Mouse (Mus musculus): ENCODE measurements around the gene Olfr418. TPM values are rescaled to one million over a fixed set of nuclear protein-coding genes. Genes with fewer than 3 reads are reported as not detected.
"Not testable (repeated sequence)": the region's sequence is repeated elsewhere in the genome, so short reads cannot be mapped to it uniquely, and the experiment has no call there.

The Olfr418 gene
- not detected for total RNA-seq (2022)

DNA sequence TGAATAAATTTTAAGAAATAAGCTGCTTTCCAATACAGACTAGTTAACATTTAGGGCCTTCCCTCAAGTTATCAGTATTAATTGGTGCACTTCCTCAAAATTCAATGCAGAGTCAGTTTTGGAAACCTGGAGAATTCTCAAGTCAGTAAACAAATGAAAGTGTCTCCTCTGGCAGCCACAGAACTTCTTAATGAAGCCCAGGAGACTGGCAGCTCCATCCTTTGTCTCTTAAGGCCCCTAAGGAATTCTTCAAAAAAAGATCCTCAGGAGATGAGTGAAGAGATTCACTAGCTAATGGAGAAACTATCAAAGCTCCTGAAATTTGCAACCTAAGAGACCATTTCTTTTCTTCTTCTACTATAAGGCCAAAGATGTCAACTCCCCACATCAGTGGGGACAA lies at the start of gene Olfr418:
Gene Olfr418, plus strand, starts transcription at position 301 of the 400 bp plus-strand sequence.
- DNase-seq, result no peak

DNA sequence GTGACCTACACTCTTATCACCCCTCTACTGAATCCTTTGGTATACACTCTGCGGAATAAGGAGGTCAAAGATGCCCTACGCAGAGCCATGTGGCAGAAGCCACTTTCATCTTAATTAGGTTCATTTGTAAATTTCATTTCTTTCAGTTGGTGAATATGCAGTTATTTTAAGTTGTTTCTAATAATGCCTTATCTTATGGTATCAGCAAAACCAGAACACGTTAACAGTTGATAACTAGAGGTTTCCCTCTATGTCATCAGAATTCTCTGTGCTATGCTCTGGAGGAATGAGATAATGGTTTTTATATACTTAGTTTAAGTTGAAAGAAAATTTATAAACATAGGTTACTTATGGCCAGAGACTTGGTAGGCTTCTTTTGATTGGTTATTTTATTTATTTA lies 49.3 kb upstream of the Olfr418 start:
- DNase-seq, result no peak

GRCm38 (mm10) chr1:173227081-173227480 lies 38.7 kb upstream of the Olfr418 start, which contains the start of gene Fcer1a:
Gene Fcer1a, minus strand, starts transcription at chr1:173227214.
- DNase-seq, result no peak

- not testable (repeated sequence) for DNase-seq
These were observed 28.8 kb upstream of the Olfr418 start for GRCm38 (mm10) chr1:173237004-173237403.

DNA sequence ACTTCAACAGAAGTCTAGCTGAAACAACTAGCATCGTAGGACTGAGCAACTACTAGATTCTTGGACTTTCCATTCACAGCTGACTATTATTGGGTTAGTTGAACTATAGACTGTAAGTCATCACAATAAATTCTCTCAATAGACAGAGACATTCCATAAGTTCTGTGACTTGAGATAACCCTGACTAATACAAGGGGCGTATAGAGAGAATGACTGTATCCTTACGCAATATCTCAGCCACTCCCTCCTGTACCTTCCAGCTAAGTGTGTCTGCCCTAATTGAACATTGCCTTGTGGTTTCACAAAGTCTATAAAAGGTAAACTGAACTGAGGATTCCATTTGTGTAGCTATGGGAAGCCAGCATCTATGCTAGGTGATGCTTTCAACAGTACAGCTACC lies 15.9 kb upstream of the Olfr418 start:
- DNase-seq, result no peak

DNA sequence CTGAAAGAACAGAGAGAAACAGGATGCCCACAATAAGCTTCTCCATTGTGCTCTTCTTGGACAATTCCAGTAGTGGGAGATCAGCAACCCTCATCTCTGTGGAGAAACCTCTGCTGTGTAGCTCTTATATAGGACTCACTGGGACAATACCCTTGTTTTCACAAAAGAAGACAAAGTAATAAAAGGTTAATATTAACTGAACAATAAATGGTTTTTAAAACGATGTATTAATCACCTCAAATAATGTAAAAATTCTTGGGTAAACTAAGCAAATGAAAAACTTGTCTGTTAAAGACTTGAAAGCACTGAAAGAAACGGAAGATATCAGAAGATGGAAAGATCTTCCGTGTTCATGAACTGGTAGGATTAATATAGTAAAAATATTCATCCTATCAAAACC lies 11.9 kb downstream of the Olfr418 start, which contains the start of gene Mptx2:
Gene Mptx2, minus strand, starts transcription at position 101 of the 400 bp plus-strand sequence.
- no peak for DNase-seq

DNA sequence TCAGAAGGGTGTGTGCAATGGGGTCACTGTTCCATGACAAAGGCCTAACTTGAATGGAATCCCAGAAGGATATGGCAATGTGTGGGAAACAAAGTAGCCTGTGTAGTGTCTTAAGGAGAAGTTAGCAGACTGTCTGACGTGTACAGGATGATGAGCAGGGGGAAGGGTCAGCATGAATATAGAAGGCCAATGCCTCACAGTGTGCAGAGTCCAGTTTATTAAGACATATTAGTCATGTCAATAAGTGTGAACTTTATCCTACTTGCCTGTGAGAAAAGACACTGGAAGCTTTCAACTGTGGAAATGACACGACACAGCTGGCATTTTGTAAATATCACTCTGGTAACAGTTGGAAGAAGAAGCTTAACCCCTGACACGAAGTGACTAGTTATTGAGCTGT lies 37.0 kb downstream of the Olfr418 start:
- not testable (repeated sequence) for DNase-seq

- not testable (repeated sequence) for DNase-seq
These were observed 47.8 kb downstream of the Olfr418 start for GRCm38 (mm10) chr1:173313535-173314050.

DNA sequence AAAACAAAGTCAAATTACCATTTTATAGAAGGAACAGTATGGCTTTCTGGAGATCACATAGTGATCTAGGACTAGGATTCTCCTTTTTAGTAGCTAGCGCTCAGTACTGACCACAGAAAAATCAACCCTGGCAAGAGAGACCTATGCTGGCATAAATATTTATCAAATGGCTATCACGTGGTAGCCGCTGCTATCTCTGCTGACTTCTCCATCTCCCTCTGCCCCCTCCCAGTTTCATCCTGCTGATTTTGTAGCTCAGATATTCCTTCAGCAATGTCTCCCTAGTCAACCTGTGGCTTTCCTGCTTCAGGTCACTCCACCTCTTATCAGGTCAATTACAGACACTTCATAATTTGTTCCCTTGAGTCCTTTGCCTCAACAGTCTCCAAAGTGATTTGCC lies 49.9 kb downstream of the Olfr418 start:
- no peak for DNase-seq

GRCm38 (mm10) chr1:173317925-173318477 lies 52.2 kb downstream of the Olfr418 start:
- DNase-seq, result no peak

- DNase-seq, result no peak
These were observed 55.9 kb downstream of the Olfr418 start for GRCm38 (mm10) chr1:173321593-173322248.

DNA sequence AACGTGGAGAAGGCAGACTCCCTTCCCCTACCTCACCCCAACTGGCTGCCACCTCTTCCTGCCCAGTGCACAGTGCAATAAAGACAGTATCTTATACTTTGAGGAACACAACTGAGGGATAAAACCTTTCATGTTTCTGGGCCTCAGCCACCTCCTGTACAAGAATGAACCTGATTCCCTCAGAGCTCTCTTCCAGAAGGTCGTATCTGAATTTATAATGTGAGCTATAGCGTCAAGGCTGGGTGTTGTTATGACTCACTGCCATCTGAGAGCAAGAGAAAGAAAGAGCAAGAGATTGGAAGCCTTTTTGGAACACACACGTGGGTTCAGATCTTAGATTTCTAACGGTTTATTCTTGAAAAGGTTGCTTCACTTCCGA lies 56.4 kb downstream of the Olfr418 start:
- DNase-seq, result peak; percentile 14

Other genes with a start within 250 kb of the Olfr418 start
- gene Olfr1408, start 128.6 kb upstream of the Olfr418 start, total RNA-seq (2022), result not detected
- not detected for gene Olfr1406, start 75.4 kb upstream of the Olfr418 start, total RNA-seq (2022)
- not detected for gene Olfr218, start 68.2 kb upstream of the Olfr418 start, total RNA-seq (2022)
- gene Olfr1404, start 53.6 kb upstream of the Olfr418 start, total RNA-seq (2022), result not detected
- gene Fcer1a, start 38.8 kb upstream of the Olfr418 start, total RNA-seq (2022), result under 1 TPM in 1 of 4 experiments, not detected in 3; 0.32 TPM
- gene Mptx2, start 11.8 kb downstream of the Olfr418 start, total RNA-seq (2022), result not detected
- gene Ackr1, start 67.7 kb downstream of the Olfr418 start, total RNA-seq (2022), result under 1 TPM; 0.40 to 0.89 (median 0.56) TPM
- gene Aim2, start 84.9 kb downstream of the Olfr418 start, total RNA-seq (2022), result 1 to 10 TPM; 1.4 to 3.3 (median 1.9) TPM
- 1 to 10 TPM; 3.5 to 6.9 (median 4.7) TPM for gene Cadm3, start 101.7 kb downstream of the Olfr418 start, total RNA-seq (2022)
- gene Ifi206, start 225.0 kb downstream of the Olfr418 start, total RNA-seq (2022), result under 1 TPM; 0.65 to 0.98 (median 0.76) TPM

Data from adrenal gland, adult 8-10 months (tissue).